Mouse (Mus musculus): ENCODE results near the gene Fut4. TPM values are rescaled to one million over a fixed set of nuclear protein-coding genes. Genes with fewer than 3 reads are reported as not detected.
A peak's percentile ranks its signal among the peaks of the same experiment; 100 is the strongest.

Fut4 gene
- 0.99 and 1.2 TPM in 2 replicates for polyA plus RNA-seq (2015; fragmentation: Nextera tagmentation; extraction: Ambion mirVana)

DNA sequence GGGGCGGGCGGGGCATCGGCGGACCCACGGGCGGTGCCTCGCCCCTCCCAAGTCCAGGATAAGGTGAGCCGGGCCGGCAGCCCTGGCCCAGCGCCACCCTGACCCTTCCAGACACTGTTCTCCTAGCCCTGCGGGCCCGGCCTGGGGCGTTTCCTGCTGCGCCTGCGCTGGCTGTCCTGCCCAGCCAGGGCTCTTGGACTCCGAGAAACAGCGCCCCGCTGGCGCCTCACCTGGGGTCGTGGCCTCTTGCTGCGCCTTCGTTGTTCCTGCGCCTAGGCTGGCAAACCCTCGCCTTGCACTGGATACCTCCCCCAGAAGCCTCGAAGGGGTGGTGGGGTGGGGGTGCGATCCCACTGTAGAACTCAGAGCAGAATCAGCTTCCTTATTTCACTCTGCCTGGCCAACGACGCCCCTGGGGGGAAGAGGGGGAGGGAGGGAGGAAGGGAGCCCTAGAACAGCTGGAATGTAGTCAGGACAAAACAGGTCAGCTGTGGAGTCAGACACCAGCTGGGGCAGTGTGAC is at the start of gene Fut4:
Gene Fut4 (minus strand): TSS at position 393 of the 522 bp plus-strand sequence.
- ATAC-seq (ENCODE audit: extremely low read depth, insufficient number of reproducible peaks, low FRiP score, low TSS enrichment), result peak; percentile 64; the same call in 1 of the 2 replicates
- Histone ChIP-seq H3K4me2 (peak within 1 kb of the TSS; percentile 94), H3K27me3 (replicated peaks) (peaks cover 34% of the 10 kb centered on the region), H3K4me3 (peak within 1 kb of the TSS; percentile 60), H3K36me3 (no peaks in the 10 kb centered on the region), H3K4me1 (peaks cover 9% of the 10 kb centered on the region), H3K27ac (replicated peaks) (no peak within 1 kb of the TSS), H3K9ac (peak within 1 kb of the TSS; percentile 81), H3K9me3 (no peaks in the 10 kb centered on the region)
- under 1% methylated on average over 28 of the region's 28 CpGs for WGBS

- Histone ChIP-seq H3K27me3 (replicated peaks) (no peaks in the 10 kb centered on the region), H3K9ac (no peak overlapping the region), H3K4me2 (no peak overlapping the region), H3K9me3 (no peaks in the 10 kb centered on the region), H3K4me1 (peaks cover 10% of the 10 kb centered on the region), H3K36me3 (peaks cover 61% of the 10 kb centered on the region), H3K27ac (replicated peaks) (no peak overlapping the region), H3K4me3 (no peak overlapping the region)
- ATAC-seq (ENCODE audit: extremely low read depth, insufficient number of reproducible peaks, low FRiP score, low TSS enrichment), result no peak
- 83% methylated on average over 6 of the region's 6 CpGs for WGBS
Observed at GRCm38 (mm10) chr9:14787356-14787755, 35.2 kb upstream of the Fut4 start.

- WGBS, result under 1% methylated on average over 62 of the region's 62 CpGs
- peaks cover 10% of the 10 kb centered on the region for H3K4me1 ChIP-seq
- H3K9me3 ChIP-seq, result no peaks in the 10 kb centered on the region
- H3K9ac ChIP-seq, result peak within 1 kb of the TSS; percentile 93
- peaks cover 60% of the 10 kb centered on the region for H3K36me3 ChIP-seq
- peak within 1 kb of the TSS; percentile 77 for H3K4me3 ChIP-seq
- peak within 1 kb of the TSS; percentile 94 for H3K27ac ChIP-seq (replicated peaks)
- peak; percentile 93 for ATAC-seq (ENCODE audit: extremely low read depth, insufficient number of reproducible peaks, low FRiP score, low TSS enrichment)
- peak within 1 kb of the TSS; percentile 87 for H3K4me2 ChIP-seq
- H3K27me3 ChIP-seq (replicated peaks), result no peaks in the 10 kb centered on the region
Observed at GRCm38 (mm10) chr9:14784039-14785002, 32.1 kb upstream of the Fut4 start, which contains the start of the genes Mre11a and Ankrd49. Gene Mre11a (plus strand): TSS chr9:14784654. Gene Ankrd49 (minus strand): TSS chr9:14784856.

DNA sequence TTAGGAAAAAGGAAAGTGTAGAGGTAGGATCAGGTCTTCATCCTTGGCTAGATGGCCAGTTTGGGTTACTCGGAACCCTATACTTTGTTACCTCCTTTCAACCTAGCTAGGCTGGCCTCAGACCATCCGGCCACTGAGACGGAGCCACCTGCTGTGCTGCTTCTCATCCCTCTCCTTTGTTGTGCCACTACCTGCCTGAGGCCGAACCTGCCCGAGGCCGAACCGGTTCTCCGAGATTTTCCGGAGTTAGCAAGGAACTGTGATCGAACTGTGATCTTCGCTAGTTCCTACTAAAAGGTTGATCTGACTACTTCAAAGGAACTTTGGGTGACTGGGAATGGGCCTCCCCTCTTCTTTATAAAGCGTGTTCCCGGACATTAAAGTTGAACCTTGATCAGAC is 26.1 kb upstream of the Fut4 start:
- ATAC-seq (ENCODE audit: extremely low read depth, insufficient number of reproducible peaks, low FRiP score, low TSS enrichment), result no peak

GRCm38 (mm10) chr9:14773813-14774212 is 21.6 kb upstream of the Fut4 start:
- no peaks in the 10 kb centered on the region for H3K9me3 ChIP-seq
- ATAC-seq (ENCODE audit: extremely low read depth, insufficient number of reproducible peaks, low FRiP score, low TSS enrichment), result no peak
- no peaks in the 10 kb centered on the region for H3K36me3 ChIP-seq
- H3K27me3 ChIP-seq (replicated peaks), result peaks cover 39% of the 10 kb centered on the region
- no peak overlapping the region for H3K4me2 ChIP-seq
- peaks cover 6% of the 10 kb centered on the region for H3K4me1 ChIP-seq
- WGBS, result 34% methylated on average over 2 of the region's 2 CpGs
- H3K4me3 ChIP-seq, result no peak overlapping the region
- no peak overlapping the region for H3K27ac ChIP-seq (replicated peaks)
- no peak overlapping the region for H3K9ac ChIP-seq

More for the DNA sequence above, 26.1 kb upstream of the Fut4 start:
- Histone ChIP-seq H3K27me3 (replicated peaks) (peaks cover under 1% of the 10 kb centered on the region; the same call in 1 of the 2 replicates), H3K9me3 (no peaks in the 10 kb centered on the region), H3K4me3 (no peak overlapping the region), H3K27ac (replicated peaks) (no peak overlapping the region), H3K36me3 (peaks cover 31% of the 10 kb centered on the region), H3K9ac (no peak overlapping the region), H3K4me1 (no peaks in the 10 kb centered on the region), H3K4me2 (no peak overlapping the region)
- WGBS, result 36% methylated on average over 13 of the region's 13 CpGs

- Histone ChIP-seq H3K4me1 (peaks cover 6% of the 10 kb centered on the region), H3K27me3 (replicated peaks) (peaks cover 56% of the 10 kb centered on the region), H3K4me2 (no peak overlapping the region), H3K4me3 (no peak overlapping the region), H3K9ac (no peak overlapping the region), H3K27ac (replicated peaks) (no peak overlapping the region), H3K9me3 (no peaks in the 10 kb centered on the region), H3K36me3 (no peaks in the 10 kb centered on the region)
- ATAC-seq (ENCODE audit: extremely low read depth, insufficient number of reproducible peaks, low FRiP score, low TSS enrichment), result no peak
- WGBS, result 84% methylated on average over 2 of the region's 2 CpGs
Observed at GRCm38 (mm10) chr9:14772074-14772473, 19.9 kb upstream of the Fut4 start.

DNA sequence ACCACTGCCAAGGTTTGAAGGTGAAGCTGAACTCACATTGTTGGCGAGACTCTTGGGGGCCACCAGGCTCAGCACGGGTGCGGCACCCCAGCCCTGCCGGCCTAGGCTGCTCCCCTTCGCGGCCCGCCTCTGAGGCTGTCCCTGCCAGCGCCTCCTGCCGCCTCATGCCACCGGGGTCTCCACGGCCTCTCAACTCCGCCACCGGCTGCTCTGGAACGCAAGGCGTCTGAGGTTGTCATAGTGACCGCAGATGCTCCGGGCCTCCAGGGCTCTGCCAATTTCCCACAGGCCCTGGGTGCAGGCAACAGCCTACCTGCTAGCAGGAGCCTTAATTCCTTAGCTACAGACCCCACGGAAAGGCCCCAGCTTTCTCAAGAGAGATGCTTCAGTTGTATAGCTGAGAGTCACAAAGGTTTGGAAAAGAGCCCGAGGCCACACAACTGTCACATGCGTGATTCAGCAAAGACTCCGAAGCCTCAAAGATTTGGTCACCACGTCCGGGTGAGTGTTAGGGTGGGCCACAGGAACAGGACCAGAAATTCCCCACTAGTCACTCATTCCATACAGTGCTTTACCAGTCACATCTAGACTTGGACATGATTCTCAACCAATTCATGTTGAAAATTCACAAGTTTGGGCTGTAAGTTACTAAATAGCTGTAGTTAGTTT is 18.7 kb upstream of the Fut4 start, which contains the start of gene 1700012B09Rik:
Gene 1700012B09Rik (minus strand): TSS at position 228 of the 669 bp plus-strand sequence.
- Histone ChIP-seq H3K4me1 (peaks cover 6% of the 10 kb centered on the region), H3K4me2 (peak within 1 kb of the TSS; percentile 52), H3K27me3 (replicated peaks) (peaks cover 68% of the 10 kb centered on the region), H3K4me3 (peak within 1 kb of the TSS; percentile 12; the same call in 1 of the 2 replicates), H3K27ac (replicated peaks) (no peak within 1 kb of the TSS), H3K9me3 (no peaks in the 10 kb centered on the region), H3K9ac (0 out of 2 replicates have a peak within 1 kb of the TSS, but pooled peaks have one; percentile 44), H3K36me3 (no peaks in the 10 kb centered on the region)
- no peak for ATAC-seq (ENCODE audit: extremely low read depth, insufficient number of reproducible peaks, low FRiP score, low TSS enrichment)
- 20% methylated on average over 23 of the region's 23 CpGs for WGBS

- Histone ChIP-seq H3K27ac (replicated peaks) (no peak overlapping the region), H3K9me3 (no peaks in the 10 kb centered on the region), H3K9ac (no peak overlapping the region), H3K4me1 (peaks cover 6% of the 10 kb centered on the region), H3K36me3 (no peaks in the 10 kb centered on the region), H3K4me3 (no peak overlapping the region), H3K4me2 (no peak overlapping the region), H3K27me3 (replicated peaks) (peaks cover 72% of the 10 kb centered on the region)
- no peak for ATAC-seq (ENCODE audit: extremely low read depth, insufficient number of reproducible peaks, low FRiP score, low TSS enrichment)
- 55% methylated on average over 5 of the region's 6 CpGs for WGBS
Observed at GRCm38 (mm10) chr9:14769811-14770210, 17.6 kb upstream of the Fut4 start.

- Histone ChIP-seq H3K36me3 (no peaks in the 10 kb centered on the region), H3K4me1 (no peaks in the 10 kb centered on the region), H3K9ac (no peak overlapping the region), H3K27me3 (replicated peaks) (peaks cover 55% of the 10 kb centered on the region), H3K9me3 (no peaks in the 10 kb centered on the region), H3K4me3 (no peak overlapping the region), H3K4me2 (no peak overlapping the region), H3K27ac (replicated peaks) (no peak overlapping the region)
- 24% methylated on average over 7 of the region's 7 CpGs for WGBS
- no peak for ATAC-seq (ENCODE audit: extremely low read depth, insufficient number of reproducible peaks, low FRiP score, low TSS enrichment)
Observed at GRCm38 (mm10) chr9:14764765-14765164, 12.6 kb upstream of the Fut4 start.

- Histone ChIP-seq H3K27ac (replicated peaks) (no peak overlapping the region), H3K4me3 (no peak overlapping the region), H3K27me3 (replicated peaks) (peaks cover 25% of the 10 kb centered on the region), H3K4me1 (no peaks in the 10 kb centered on the region), H3K4me2 (no peak overlapping the region), H3K9ac (no peak overlapping the region), H3K36me3 (no peaks in the 10 kb centered on the region), H3K9me3 (no peaks in the 10 kb centered on the region)
- no peak for ATAC-seq (ENCODE audit: extremely low read depth, insufficient number of reproducible peaks, low FRiP score, low TSS enrichment)
Observed at GRCm38 (mm10) chr9:14759261-14759660, 7.1 kb upstream of the Fut4 start.

DNA sequence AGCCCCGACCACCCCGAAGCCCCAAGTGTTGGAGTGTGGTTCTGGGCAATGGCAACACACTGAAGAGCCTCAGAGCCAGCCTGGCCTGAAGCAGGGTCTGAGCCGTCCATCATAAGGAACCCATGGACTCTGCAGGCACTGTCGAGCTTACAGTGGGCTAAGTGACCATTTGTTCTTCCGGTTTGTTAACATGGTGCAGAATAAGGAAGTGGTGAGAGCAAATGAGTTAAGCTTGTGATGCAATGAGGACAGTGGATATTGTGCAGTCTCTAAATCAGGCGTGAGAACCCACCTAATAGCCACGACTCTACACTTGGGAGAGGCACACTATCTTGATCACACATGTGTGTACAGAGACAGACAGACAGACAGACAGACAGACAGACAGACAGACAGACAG is 6.4 kb upstream of the Fut4 start:
- Histone ChIP-seq H3K4me2 (no peak overlapping the region), H3K27ac (replicated peaks) (no peak overlapping the region), H3K36me3 (no peaks in the 10 kb centered on the region), H3K4me3 (no peak overlapping the region), H3K9me3 (no peaks in the 10 kb centered on the region), H3K27me3 (replicated peaks) (peaks cover 19% of the 10 kb centered on the region; the same call in 1 of the 2 replicates), H3K4me1 (no peaks in the 10 kb centered on the region), H3K9ac (no peak overlapping the region)
- no peak for ATAC-seq (ENCODE audit: extremely low read depth, insufficient number of reproducible peaks, low FRiP score, low TSS enrichment)
- WGBS, result 56% methylated on average over 7 of the region's 7 CpGs

Measured in heart, embryonic 13.5 days (tissue).